Mouse (Mus musculus): ENCODE measurements at regions not wholly inside any gene's neighbourhood (a gene's known extent, or its start where the extent isn't known, plus 50 kb on each side); places are given as distances from the start of the nearest gene placed in this dataset.
A peak's percentile ranks its signal among the peaks of the same experiment; 100 is the strongest.
"Not testable (repeated sequence)": the region's sequence is repeated elsewhere in the genome, so short reads cannot be mapped to it uniquely, and the experiment has no call there.

DNA sequence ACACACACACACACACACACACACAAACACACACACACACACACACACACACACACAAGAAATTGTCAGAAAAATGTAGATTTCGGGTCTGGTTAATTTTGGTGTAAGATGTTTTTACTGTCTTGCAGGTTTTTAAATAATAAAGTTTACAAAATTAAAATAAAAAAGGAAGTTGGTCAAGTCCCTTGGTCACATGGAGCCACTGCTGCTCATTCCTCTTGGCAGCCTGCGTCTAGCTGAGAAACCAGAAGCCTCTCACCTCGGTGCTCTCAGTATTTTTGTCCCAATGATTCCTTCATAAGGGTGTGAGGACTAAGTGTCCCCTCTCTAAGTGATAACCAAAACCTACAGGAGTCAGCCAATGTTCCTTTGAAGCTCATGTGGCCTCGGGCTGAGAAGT lies 76.8 kb upstream of the Smg1 start:
- DNase-seq (ENCODE audit: low read depth) = no peak

DNA sequence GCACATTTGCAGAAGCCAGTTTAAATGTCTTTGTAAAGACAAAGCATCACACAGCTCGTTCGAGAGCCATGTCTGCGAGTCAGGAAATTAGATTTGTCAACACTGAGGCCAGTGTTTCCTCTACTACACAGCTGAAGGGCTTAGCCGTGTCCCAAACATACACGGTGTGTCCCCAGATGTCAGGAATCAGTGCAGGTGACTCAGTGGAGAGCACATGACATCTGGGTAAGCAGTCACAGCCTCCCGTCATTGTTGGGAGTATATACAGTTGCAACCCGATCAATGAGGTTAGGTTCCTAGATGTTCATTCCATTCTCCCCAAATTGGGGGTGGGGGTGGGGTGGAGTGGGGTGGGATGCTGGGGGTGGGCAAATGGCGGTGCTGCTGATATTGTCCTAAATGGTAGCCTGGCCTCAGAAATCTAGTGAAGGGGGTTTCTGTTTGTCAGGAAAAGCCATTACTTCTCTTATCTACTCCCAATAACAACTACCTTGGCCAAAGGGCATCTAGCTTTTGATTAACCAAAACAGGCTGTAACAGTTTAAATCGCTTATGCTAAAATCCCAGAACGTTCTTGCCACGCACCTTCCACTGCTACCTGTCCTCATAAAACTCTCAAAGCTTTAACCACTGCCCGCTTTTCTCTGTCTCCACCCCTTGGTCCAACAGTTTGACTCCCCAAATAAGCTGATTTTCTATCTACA lies 75.1 kb upstream of the Smg1 start:
- no peak for DNase-seq (ENCODE audit: low read depth)

DNA sequence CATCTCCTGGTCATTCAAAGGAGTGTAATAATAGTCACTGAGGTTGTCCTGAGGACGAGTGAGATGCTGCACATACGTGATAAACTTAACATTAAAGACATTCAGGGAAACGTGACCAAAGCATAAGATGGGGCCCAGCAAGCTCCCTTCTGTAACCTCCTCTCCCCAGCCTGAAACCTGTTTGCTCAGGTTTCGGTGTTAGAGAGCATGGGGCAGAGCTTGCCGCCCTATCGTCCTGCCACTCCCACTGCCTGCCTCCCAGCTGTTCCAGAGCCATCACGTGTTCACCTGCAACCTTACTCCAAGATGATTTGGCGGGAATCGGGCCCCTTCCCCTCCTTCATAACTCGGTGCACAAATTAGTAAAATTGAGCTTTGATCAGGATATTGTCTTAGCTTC lies 71.4 kb upstream of the Smg1 start:
- DNase-seq (ENCODE audit: low read depth) = not testable (repeated sequence)

DNA sequence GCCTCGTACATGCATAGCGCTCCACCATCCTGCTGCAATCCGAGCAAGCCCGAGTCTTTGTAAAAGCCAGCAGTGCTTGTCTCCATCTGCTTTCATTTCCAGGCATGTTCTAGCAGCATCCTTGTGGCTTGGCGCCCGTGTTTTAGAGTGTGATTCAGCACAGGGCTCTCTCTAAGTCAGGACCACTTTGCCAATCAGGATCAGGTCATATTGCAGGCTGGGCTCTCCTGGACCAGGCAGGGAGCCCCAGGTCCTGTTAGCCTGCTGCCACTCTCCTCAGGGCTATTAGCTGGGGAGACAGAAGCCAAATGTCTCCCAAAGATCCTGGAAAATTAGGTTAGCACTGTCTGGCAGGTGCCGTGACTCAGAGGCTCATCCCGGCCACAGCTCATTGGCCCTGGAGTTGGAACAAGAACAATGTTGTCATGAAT lies 70.8 kb upstream of the Smg1 start:
- DNase-seq (ENCODE audit: low read depth) = no peak

DNA sequence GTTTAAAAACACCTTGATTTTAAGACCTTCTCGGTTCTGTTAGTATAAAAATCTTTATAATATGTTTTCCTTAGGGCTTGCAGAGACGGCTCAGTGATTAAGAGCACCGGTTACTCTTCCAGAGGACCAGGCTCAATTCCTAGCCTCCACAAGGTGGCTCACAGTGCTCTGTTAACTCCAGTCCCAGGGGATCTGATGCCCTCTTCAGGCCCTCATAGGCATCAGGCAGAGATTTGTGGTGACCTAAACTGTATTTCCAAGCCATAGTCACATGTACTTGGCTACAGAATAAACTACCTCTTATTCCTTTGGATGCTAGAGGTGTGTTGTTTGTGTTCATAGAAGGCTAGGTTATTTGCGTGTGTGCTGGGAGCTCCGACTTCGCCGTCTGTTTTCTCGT lies 70.3 kb upstream of the Smg1 start:
- no peak for DNase-seq (ENCODE audit: low read depth)

DNA sequence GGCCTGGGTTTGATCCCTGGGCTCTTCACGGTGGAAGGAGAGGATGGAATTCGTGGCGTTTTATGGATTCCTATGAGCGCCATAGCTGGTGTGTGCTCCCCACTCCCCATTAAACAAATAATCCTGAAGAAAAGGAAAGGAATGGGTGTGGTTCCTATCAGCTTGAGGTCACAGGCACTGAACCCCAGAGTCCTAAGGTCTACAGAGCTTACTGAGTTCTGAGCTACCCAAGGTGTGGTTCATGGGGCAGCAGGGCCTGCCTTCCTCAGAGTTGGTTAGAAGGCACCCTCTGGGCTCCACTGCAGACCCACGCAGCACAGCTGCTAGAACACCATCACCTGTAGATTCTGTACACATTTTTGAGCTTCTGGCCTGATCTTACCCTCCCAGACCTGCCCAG lies 66.3 kb upstream of the Smg1 start:
- no peak for DNase-seq (ENCODE audit: low read depth)

DNA sequence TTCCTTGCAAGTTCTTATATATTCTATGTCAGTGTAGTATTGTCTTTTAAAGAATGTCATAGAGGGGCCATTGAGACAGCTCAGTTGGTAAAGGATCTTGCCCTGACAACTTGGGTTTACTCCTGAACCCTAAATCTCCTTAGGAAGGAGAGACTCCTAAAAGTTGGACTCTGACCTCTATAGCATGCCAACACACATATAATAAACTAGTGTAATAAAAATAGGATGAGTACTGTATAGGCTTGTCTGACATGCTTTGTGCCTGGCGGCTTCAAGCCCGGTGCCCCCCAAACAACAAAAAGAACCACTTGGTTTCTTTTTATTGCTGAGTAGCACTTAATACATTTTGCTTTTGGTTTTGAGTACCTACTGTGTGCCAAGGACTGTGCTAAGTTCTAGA lies 65.4 kb upstream of the Smg1 start:
- DNase-seq (ENCODE audit: low read depth) = no peak

DNA sequence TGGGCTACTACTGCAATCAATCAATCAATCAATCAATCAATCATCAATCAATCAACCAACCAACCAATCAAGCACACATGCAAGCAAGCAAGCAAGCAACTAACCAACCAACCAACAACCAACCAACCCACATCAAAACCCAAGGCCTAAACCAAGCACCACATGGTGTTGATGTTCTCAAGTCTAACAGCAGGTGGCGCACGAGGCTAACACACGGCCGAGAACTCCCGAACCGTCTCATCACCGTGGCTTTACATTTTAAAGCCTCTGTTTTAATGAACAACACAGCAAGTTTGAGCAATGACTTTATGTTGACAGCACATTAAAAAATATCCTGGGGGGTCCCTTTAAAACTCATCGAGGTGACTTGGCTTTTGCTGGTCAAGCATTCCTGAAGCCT lies 61.3 kb upstream of the Smg1 start:
- DNase-seq (ENCODE audit: low read depth) = peak; percentile 90

DNA sequence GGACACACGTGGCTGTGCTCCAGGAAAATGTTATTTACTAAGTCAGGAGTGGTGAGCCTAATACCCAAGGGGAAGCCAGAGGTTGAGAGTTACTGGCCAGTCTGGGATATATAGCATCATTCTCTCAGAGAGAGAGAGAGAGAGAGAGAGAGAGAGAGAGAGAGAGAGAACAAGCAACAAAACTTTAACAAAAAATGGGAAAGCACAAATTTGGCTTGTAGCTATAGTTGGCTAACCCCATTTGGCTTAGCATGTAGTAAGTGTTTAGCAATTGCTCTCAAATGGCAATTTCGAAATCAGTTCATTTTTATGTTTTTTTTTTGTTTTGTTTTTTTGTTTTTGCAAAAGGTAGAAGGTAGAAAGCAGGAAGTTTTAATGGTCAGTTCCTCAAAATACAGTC lies 60.9 kb upstream of the Smg1 start:
- no peak for DNase-seq (ENCODE audit: low read depth)

DNA sequence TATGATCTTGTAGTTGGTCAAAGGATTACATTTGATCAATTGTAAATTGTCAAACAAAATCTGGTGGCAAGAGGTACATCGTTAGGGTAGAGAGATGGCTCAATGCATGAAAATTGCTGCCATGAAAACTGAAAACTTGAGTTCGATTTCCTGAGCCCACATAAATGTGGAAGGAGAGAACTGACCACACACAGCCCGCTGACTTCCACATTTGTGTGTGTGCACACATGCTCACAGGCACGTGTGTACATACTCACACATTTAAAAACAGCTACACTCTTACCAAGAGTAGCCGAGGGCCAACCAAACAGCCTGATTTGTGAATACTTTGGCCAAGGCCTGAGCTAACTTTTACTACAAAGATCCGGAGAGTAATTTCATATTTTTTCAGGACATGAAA lies 60.5 kb upstream of the Smg1 start:
- DNase-seq (ENCODE audit: low read depth) = no peak

DNA sequence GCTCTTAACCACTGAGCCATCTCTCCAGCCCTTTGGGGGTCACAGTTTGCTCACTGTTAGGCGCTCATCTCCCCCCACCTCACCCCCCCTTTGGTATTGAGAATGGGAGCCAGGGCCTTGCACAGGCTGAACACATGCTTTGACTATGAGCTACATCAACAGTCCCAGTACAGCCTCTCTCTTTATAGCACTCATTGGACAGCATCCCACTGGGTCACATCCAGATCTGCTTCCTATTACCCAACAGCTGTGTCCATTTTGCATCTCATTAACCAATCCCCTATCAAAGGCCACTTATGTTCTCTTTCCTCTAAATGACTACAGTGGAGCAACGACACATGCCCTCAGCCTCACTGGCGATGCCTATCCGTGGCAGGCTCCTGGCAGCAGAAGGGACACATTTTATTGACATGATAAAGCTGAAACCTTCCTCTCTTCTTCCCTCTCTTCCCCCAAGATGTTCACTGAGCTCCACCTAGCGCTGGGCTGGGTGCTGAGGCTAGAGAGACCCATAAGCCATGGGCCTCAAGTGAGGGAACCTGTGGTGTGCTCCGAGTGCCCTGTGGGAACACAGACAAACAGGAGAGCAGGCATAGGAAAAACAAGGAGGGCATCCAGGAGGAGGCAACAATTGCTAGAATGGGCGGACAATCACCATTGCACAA lies 57.3 kb upstream of the Smg1 start:
- no peak for DNase-seq (ENCODE audit: low read depth)

DNA sequence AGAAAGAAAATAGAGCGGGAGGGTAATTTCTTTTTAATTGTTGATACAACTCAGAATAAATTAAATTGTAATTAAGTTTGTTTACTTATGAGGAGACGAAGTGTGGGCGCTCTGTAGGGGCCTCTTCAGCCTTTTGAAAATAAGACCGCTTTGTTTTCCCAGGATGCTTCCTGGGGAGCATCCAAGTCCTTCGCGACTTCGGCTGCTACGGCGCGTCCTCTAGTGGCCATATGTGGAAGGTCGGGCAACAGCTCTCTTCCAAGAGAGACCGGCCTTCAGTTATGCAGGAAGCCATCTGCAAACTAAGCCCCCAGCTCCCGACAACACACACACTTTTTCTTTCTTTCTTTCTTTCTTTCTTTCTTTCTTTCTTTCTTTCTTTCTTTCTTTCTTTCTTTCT lies 54.1 kb upstream of the Smg1 start:
- DNase-seq (ENCODE audit: low read depth) = peak; percentile 75

DNA sequence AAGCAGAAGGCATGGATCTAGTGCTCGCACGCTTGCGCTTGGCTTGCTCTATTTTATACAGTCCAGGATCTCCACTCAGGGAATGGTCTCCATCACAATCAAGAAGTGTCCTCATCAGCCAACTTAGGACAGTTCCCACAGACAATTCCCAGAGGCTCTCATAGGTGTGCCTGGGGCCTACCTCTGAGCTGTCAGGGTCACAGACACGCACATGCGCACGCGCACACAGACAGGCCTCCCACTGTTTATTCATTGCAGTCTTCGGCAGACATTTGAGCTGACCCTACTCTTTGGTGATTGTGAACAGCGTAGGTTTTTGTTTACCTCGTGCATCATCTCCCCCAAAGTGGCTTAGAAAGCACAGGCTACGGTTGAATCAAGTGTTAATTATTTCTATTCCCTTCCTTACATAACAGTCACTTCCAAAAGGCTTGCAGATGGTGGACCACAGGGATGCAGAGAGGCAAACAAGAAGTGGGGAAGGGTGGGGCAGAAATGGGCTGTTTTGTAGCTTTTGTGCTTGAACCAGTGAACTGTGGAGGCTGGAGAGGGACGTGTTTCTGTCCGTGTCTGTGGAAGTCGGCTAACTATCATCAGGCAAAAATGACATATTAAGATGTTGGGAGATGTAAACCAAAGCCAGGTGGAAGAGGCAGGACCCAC lies 53.5 kb upstream of the Smg1 start:
- no peak for DNase-seq (ENCODE audit: low read depth)

DNA sequence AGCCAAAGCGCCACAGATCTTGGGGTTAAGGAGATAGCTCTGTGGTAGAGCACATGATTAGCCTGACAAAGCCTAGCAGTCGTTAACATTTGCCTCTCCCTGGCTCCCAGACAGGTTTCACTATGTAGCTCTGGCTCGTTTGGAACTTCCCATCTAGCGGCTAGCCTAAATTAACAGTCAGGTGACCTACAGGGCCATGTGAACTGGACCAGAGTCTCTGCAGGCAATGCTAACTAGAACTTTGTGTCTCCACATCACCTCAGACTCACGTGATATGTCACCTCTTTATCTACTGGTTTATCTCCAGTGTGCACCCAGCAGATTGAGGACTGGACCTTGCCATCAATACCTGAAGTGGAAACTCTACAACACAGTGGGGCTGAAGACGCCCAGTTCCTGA lies 52.4 kb upstream of the Smg1 start:
- DNase-seq (ENCODE audit: low read depth) = no peak

DNA sequence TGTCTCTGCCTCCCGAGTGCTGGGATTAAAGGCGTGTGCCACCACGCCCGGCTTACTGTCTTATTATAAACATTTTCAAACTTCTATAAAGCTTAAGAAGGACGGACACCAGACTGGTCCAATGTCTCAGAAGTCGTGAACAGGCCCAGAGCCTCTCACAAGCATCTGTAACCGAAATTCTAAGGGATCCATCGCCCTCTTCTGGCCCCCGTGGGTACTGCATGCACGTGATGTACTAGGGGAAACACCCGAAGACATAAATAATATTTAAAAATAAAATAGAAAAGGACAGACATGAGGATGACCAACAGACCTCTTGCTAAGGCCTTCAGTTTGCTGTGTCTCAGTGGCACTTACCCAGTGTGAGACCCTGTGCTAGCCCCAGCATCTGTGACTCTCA lies 51.8 kb upstream of the Smg1 start:
- peak; percentile 68 for DNase-seq (ENCODE audit: low read depth)

DNA sequence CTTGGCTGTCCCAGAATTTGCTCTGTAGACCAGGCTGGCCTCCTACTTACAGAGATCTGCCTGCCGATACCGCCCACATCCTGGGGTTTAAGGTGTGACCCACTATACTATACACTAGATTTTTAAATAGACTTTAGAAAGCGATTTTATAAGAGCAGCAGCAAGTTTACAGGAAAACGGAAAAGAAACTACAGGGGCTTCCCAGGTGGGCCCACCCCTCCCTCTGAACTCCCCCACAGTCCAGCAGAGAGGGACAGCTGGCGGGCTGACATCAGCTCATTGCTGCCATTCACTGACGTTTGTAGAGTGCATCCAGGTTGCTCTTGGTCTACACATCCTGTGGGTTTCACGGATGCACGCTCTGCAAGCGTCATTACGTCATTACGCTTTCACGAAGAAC lies 51.2 kb upstream of the Smg1 start:
- no peak for DNase-seq (ENCODE audit: low read depth)

Data from induced T-regulatory cell, adult 2 months (primary cell).